Mouse (Mus musculus) heart, adult 8-10 months (tissue): ENCODE results near the gene Slc24a4. TPM values are rescaled to one million over a fixed set of nuclear protein-coding genes. Genes with fewer than 3 reads are reported as not detected.

ENCODE experiments used
- DNase-seq: peaks from one replicate; pipeline ENCODE4 v3.0.0; 2022; ENCODE audit warnings: low spot score
- total RNA-seq, 4 experiments: library from RNA; stranded (reverse); gene quantifications; 2 replicates each; pipeline ENCODE4 v1.2.4; 2022

Gene Slc24a4
- total RNA-seq, 4 experiments from 2014 or later: 0.49 to 1.00 (median 0.65) TPM

DNA sequence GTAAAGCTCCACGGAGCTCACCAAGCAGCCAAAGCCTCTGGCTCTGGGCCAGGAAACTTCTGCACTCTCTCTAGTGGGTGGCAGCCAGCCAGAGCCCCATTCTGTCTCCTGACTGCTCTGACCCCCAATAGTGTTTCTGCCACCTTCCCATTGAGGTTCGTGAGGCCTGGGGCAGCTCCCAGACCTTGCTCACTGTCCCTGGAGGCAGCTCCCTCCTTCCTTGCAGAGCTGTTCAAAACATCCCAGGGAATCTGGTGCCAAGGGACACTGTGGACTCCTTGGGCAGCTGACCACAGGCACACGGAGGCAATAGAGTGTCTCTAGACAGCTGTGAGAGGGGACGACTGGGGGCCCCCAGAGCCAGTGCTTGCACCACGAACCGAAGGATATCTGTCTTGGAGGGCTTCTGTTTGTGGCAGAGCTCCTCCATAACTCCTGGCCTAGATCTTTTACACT lies 179.5 kb downstream of the Slc24a4 start:
- no peak for DNase-seq

DNA sequence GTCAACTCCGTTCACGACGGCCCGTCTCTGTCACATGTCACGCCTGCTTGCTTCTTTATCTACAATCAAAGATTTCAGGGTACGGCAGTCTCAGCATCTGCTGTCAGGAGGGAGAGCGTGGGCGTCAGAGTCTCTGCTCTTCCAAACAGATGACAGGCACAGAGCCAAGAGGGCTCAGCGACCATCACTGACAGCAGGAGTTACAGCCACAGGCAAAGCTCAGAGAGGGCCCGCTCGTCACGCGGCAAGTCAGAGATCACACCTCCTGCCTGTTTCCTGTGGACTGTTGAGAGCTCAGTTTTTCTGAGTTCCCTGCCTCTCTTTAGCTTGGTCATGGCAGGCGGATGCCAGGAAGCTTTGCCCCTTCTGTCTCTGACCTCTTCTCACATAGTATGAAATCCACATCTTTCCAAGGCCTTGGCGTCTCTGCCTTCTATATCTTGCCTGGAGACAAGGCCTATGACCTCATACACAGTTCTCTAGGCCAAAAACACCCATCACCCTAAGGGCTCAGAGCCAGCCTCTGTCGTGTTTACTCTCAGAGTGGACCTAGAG lies 180.0 kb downstream of the Slc24a4 start:
- DNase-seq: no peak

DNA sequence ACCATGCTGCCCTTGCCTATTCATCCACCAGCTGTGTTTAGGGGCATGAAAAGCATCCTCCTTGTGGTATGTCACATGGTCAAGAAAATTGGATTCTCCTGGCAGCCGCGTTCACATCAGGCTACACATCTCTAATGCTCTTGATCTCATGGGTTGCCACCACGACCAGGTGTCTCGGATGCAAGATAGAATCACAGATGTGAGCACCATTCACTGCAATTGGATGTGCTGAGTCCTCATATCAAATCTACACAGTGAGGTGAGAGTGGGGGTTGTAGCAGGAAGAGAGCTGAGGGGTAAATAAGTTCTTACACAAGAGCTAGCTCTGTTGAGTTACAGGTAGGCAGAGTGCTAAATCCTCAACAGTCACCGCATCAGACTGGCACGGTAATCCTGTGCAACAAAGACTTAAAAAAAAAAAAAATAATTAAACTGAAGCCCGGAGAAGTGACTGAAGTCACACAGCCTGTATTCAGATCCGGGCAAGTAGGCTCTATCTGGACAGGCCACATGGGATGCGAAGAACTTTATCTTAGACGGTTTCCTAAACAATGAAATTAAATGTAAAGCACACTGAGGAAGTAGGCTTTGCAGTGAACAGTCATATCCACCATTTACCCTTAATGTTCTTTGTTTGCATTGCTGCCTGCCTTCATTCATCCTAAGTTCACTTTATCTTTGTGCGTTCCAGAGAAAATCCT lies 180.7 kb downstream of the Slc24a4 start:
- no peak for DNase-seq

DNA sequence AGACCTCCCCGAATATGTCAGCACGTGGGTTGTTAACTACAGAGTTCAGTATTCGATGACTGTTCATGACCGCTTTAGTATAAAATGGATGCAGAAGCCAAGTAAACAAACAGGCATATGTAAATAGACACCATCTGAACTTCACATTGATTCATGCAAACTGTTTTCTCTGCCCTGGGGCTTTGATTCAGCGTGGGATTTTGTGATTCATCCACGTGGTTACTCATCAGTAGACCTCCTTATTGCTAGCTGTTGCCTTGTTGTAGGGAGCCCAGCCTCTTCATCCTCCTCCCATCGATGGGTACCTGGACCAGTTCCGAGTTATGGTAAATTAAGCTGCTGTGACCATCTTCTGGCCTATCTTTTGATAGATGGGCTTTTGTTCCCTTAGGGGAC lies 181.3 kb downstream of the Slc24a4 start:
- DNase-seq: no peak

DNA sequence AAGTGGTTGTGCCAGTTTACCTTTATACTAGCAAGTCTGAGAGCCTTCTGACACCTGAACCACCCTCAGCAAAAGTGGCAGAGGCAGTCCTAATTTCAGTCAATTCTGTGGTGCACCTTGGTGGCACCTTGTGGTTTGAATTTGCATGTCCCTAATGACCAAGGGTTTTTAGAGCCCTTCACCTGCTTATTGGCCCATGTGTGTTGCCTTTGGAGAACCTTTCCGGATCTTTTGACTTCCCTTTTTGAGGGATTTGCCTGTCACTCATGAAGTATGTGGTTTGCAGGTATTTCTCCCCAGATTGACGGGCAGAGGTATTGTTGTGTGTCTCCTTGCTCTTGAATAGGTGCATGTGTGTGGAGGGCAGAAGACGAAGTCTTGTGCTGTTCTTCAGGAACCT lies 181.7 kb downstream of the Slc24a4 start:
- DNase-seq: no peak

DNA sequence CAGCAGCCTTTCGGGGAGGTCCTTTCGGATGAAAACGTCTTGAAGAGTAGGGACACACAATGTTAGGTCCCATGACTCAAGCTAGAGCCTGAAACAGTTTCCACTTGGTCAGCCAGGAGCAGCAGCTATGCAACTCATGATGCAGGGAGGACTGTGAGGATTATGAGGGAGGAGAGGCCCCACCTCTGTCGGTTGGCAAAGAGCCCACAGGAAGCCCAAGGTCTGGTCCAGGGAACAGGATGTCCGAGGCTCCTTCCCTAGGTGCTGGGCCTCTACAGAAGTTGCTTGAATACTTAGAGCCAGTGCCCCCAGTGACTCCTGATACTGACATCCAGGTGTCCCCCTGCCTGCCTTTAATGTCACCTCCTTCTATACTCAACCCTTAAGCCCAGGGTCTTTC lies 182.9 kb downstream of the Slc24a4 start:
- DNase-seq: peak; percentile 45

Other genes with a start within 250 kb of the Slc24a4 start
- gene Trip11, start 215.5 kb upstream of the Slc24a4 start, total RNA-seq: 10 to 100 TPM; 33.1 to 40.2 (median 37.6) TPM
- 1 to 10 TPM; 6.8 to 9.8 (median 9.2) TPM for gene Atxn3, start 170.5 kb upstream of the Slc24a4 start, total RNA-seq
- 10 to 100 TPM; 10.9 to 13.2 (median 12.1) TPM for gene Cpsf2, start 152.7 kb upstream of the Slc24a4 start, total RNA-seq
- 10 to 100 TPM; 12.2 to 18.8 (median 17.0) TPM for gene Rin3, start 154.3 kb downstream of the Slc24a4 start, total RNA-seq